Mouse (Mus musculus): Measurements from ENCODE around the gene Hpcal1.
A peak's percentile ranks its signal among the peaks of the same experiment; 100 is the strongest.

Hpcal1 gene

DNA sequence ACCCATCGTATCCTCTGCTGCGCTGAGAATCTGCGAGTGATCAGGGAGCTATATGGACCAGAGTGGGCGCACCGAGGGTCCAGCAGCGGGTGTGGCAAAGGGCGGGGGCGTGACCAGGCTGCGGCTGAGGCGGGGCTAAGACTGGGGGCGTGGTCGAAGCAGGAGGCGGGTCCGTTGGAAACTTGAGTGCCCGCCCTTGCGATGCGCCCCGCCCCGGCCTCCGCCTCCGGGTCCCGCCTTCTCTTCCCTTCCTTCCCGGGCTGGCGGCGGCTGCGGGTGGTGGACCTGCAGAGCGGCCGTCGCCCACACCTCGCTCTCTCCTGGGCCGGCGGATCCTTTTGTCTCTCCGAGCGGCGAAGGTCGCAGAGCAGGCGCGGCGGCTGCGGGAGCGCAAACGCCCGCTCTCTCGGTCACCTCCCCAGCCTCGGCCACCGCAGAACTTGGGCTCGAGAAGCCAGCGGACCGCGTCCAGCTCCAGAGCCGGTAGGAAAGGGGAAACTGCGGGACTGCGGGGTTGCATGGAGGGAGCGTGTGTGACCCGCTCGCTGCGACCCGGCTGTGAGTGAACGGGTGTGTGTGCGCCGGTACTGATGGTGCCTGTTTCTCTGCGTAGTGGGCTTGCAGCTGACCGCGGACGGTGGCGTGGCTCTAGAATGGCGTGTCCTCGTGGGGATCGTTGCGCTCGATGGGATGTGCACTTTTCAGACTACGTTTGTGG lies at the start of gene Hpcal1:
Gene Hpcal1 (plus strand): TSS at position 293 of the 718 bp plus-strand sequence.
- DNase-seq (ENCODE audit: low read depth, low spot score), result peak; percentile 78

GRCm38 (mm10) chr12:17641269-17641668 lies 49.4 kb upstream of the Hpcal1 start:
- no peak for DNase-seq (ENCODE audit: low read depth, low spot score)

- DNase-seq (ENCODE audit: low read depth, low spot score), result no peak
Observed at GRCm38 (mm10) chr12:17644385-17645222, 46.1 kb upstream of the Hpcal1 start.

DNA sequence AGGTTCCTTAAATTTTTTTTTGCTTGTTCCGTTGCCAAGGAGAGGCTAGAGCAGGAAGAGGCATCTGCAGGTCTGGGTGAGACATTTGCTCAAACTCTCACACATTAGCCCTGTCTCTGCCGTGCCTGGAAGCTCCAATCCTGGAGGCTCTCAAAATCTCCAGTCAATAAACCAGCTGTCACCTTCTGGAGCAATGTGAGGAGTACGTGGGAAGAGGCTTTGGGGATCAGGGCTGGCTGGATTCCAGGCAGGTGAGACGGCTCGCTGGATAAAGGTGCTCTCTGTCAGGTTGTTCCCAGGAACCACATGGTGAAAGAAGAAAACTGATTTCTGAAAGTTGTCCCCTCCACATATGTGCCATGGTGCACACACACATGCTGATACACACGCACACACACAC lies 44.2 kb upstream of the Hpcal1 start:
- DNase-seq (ENCODE audit: low read depth, low spot score), result no peak

- no peak for DNase-seq (ENCODE audit: low read depth, low spot score)
Observed at GRCm38 (mm10) chr12:17651223-17652095, 39.2 kb upstream of the Hpcal1 start.

DNA sequence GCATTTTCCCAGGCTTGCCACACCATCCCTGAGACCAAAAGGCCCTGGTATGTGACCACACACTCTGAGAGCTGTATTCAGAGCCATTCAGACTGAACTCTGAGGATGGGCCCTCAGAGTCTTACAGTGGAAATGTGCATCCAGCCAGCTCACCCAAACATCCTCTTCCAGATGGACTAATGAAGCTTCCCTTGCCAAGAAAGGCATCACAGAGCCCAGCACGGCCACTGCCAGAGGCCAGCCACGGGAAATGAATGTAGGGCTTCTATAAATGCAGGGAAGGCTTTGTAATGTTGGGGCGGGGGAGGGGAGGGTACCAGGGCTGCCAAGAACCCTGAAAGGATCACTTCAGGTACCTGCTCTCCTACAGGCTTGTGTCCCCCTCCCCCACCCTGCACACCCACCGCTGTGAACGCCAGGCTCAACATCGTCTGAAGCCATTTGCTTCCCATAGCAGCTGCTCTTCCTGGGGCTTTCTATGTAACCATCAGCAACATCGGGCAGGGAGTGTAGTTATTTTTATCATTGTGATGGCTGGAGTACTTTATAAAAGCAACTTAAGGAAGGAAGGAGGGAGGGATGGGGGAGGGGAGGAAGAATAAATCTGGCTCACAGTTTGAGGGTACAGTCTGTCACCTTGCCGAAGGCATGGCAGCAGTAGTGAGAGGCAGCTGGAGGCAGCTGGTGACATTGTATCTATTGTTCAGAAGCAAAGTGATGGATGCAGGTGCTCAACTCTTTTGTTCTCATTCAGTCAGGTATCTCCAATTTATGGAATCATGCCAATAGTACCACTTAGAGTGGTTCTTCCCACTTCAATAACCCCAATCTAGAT lies 38.2 kb upstream of the Hpcal1 start:
- DNase-seq (ENCODE audit: low read depth, low spot score), result no peak

- DNase-seq (ENCODE audit: low read depth, low spot score), result no peak
Observed at GRCm38 (mm10) chr12:17653051-17653783, 37.4 kb upstream of the Hpcal1 start.

DNA sequence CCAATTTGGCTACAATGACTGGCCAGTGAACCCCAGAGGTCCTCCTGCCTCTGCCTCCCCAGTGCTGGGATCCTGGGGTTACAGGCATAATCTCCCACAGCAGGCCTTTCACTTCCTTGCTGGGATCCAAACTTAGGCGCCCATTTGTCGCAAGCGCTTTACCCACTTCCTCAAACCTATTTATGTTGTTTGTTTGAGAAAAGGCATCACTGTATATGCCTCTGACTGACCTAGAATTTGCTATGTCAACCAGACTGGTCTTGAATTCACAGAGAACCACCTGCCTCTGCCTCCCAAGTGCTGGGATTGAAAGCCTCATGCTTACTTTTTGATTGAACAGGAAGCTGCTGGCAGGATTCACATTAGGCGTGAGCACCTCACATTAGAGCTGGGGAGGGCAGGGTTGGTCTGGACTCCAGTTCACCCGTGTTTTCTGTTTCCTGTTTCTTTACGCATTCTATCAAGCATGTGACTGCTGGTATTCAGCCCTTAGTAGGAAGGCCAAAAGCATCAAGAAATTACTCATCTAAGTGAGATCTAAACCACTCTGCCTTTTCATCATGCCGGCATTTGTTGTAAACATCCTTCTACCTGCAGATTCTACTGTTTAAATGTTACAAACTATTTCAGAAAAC lies 33.0 kb upstream of the Hpcal1 start:
- DNase-seq (ENCODE audit: low read depth, low spot score), result no peak

DNA sequence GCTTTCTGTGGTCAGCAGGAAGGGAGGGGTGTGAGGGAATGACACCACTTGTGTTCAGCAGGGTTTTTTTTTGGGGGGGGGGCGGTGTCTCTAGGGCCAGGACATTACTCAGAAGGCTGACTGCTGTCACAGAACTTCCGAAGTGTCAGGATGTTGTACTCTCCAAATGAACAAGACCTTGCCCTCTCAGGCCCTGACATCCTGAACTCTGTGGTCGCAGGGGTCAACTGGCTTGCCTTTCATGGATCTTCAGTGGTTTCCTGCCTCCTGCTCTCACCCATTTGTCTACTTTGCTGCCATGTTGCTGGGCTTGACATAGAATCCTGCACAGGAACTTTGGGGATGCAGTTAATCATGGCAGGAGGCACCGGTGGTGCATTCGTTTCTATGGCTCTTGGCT lies 32.1 kb upstream of the Hpcal1 start:
- DNase-seq (ENCODE audit: low read depth, low spot score), result no peak

- no peak for DNase-seq (ENCODE audit: low read depth, low spot score)
Observed at GRCm38 (mm10) chr12:17661483-17661920, 29.2 kb upstream of the Hpcal1 start.

- DNase-seq (ENCODE audit: low read depth, low spot score), result no peak
Observed at GRCm38 (mm10) chr12:17663991-17664635, 26.5 kb upstream of the Hpcal1 start.

GRCm38 (mm10) chr12:17665906-17666326 lies 24.7 kb upstream of the Hpcal1 start:
- no peak for DNase-seq (ENCODE audit: low read depth, low spot score)

DNA sequence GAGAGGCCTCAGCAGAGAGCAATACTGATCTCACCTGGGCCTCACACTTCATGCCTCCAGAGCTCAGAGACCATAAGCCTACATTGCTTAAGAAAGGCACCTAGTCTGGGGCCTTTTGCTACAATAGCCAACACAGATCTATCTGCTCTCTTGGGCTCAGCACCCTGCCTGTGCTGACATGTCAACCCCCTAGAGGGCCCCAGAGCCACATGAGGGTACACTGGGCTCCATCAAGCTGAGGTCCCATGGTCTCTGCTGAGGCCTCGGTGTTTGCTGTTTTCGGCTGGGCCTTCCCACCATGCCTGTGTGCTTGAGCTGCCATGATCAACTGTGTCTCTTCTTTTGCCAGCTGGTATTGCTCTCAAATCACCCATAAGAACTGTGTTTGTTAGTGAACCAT lies 24.0 kb upstream of the Hpcal1 start:
- DNase-seq (ENCODE audit: low read depth, low spot score), result no peak

GRCm38 (mm10) chr12:17673729-17674128 lies 16.9 kb upstream of the Hpcal1 start:
- no peak for DNase-seq (ENCODE audit: low read depth, low spot score)

DNA sequence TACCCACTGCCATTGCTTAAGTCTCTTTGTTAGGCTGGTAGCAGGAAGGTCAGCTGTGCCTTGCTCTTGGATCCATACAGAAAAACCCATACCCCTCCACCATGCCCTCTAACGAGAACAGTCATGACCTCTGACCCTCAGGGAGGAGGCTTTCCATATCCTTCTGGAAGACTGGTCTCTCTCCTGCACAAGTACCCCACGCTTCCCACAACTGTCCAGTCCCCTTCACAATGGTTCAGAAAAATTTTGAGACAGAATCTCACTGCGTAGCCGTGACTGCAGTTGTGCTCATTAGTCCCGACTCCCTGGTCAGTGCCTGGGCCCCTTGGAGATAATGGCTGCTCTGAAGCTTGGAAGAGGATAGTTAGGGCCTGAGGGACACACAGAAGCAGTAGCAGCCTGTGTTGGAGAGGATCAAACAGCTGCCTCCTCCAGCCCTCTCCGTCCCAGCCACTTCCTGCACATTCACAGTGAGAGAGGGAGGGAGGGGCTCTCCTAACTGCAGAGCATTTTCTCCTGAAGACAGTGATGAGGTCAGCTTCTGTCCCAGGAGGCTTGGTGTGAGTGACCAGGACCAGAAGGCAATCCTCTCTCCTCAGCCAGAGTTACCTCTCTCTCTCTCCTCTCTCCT lies 16.4 kb upstream of the Hpcal1 start:
- no peak for DNase-seq (ENCODE audit: low read depth, low spot score)

DNA sequence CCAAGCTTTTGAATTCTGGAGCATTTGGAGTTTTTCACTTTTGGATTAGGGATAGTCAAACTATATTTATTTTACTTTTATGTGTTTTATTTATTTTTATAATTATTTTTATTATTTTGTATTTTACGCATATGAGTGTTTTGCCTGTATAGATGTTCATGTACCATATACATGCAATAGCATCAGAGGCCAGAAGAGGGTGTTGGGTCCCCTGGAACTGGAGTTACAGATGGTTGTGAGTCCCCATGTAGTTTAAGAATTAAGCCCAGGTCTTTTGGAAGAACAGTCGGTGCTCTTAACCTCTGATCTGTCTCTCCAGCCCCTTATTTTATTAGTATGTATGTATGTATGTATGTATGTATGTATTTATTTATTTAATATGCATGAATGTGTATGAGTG lies 12.9 kb upstream of the Hpcal1 start:
- no peak for DNase-seq (ENCODE audit: low read depth, low spot score)

- no peak for DNase-seq (ENCODE audit: low read depth, low spot score)
Observed at GRCm38 (mm10) chr12:17679571-17679970, 11.1 kb upstream of the Hpcal1 start.

GRCm38 (mm10) chr12:17682161-17682560 lies 8.5 kb upstream of the Hpcal1 start:
- no peak for DNase-seq (ENCODE audit: low read depth, low spot score)

- DNase-seq (ENCODE audit: low read depth, low spot score), result no peak
Observed at GRCm38 (mm10) chr12:17684315-17684714, 6.3 kb upstream of the Hpcal1 start.

Data from retina, adult 2 months (tissue).